Mouse (Mus musculus) lung, adult 2 months (tissue): ENCODE data around the gene Hipk1. TPM values are rescaled to one million over a fixed set of nuclear protein-coding genes. Genes with fewer than 3 reads are reported as not detected.

Experiments used
- DNase-seq: peaks from one replicate; pipeline ENCODE4 v3.0.0; 2022
- H3K4me1 ChIP-seq: fragments of 200-500 bp; 2 replicates; pipeline ENCODE4 v1.6.1; 2011; ENCODE audit warnings: low read length; ENCODE audit not compliant: control insufficient read depth, insufficient read depth
- H3K4me3 ChIP-seq: fragments of 200-500 bp; replicated peaks from 2 replicates; pipeline ENCODE3; 2011; ENCODE audit warnings: low read depth, mild to moderate bottlenecking, control low read depth, low read length; ENCODE audit errors: extremely low read depth
- CTCF ChIP-seq: fragments of 200-500 bp; IDR thresholded peaks from 2 replicates; pipeline ENCODE4 v1.5.1; 2011; ENCODE audit warnings: mild to moderate bottlenecking, low read length, control low read depth; ENCODE audit not compliant: insufficient read depth
- POLR2A ChIP-seq: fragments of 200-500 bp; IDR thresholded peaks from 2 replicates; pipeline ENCODE4 v1.6.1; 2011; ENCODE audit warnings: low read depth, mild to moderate bottlenecking, control low read depth, low read length, borderline replicate concordance; ENCODE audit errors: extremely low read depth
- WGBS: fragments of 180-500 bp; shearing (Covaris S2); methylation state at CpG from one replicate; pipeline ENCODE4 v1.1.7; 2018; 5-methylcytosine and 5-hydroxymethylcytosine counted together
- polyA plus RNA-seq: library from polyadenylated mRNA; depleted of rRNA; stranded (reverse); fragments of >200 nt; gene quantifications from 2 replicates; pipeline ENCODE4 v1.2.3, GENCODE M21; 2012

Hipk1 gene
- polyA plus RNA-seq, 1 experiment = 143 TPM

DNA sequence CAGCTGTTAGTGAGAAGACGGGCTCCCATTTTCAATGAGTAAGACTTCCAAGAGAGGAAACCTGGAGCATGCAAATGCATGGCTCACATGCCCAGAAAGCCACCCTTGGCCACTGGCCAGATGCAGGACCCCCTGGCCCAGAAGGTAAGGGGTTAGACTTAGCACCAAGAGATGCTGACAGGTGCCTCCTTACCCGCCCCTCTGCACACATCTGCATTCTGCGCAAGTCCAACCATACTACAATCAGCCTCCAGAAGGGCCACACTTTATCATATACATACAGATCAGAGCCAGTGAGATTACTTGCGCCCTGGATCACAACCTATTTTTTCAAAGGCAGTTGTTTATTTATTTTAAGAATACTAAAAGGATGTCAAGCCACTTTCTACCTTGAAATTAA is 72.6 kb downstream of the Hipk1 start:
- no peak for TF ChIP-seq POLR2A
- TF ChIP-seq CTCF = no peak
- WGBS = 77% methylated on average over 4 of the region's 4 CpGs
- no peak for DNase-seq
- Histone ChIP-seq H3K4me3 (no peak overlapping the region), H3K4me1 (no peaks in the 10 kb centered on the region)

DNA sequence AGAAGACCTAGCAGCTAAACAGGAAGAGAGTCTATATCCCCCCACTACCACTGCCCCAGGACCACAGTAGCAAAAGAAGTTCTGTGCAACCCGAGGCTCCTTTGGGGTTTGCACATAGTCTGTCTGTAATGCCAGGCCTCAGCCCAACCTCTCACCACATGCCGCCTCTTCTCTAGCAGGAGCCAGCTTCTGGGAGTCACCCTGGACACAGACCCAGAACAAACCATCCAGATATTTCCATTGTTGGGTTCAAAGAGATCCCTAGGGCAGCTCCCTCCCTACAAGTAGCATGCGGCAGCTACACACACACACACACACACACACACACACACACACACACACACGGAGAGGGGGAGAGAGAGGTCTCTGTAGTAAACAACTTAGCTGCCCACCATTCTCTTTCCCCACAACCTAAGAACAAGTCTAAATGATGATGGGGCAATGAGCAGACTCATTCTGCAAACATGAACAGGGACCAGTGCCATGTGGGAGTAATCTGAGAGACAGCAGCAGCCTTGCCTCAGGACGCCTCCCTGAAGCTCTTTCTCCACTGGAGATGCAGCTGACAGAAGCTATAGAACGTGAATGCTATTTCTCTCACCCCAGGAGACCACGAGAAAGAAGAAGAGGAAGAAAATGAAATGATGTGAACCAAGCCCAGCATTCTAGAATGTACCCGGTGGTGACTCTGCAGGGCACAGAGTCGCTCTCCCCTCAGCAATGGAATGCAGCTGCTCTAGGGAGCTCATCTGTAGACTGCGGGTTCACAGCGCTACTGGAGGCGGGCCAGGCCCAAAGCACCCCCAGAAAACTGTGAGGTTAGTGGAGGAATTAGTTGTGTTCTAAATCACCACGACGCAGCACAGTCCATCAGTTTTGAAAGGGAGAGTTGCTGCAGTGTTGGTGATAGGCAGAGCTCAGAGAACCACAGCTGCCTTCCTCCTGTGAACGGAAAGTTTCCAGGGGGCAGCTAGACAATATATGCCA is 74.3 kb downstream of the Hipk1 start:
- TF ChIP-seq POLR2A (no peak), CTCF (no peak)
- no peak overlapping the region for H3K4me3 ChIP-seq
- no peak for DNase-seq
- 52% methylated on average over 15 of the region's 15 CpGs for WGBS
- H3K4me1 ChIP-seq = no peaks in the 10 kb centered on the region

DNA sequence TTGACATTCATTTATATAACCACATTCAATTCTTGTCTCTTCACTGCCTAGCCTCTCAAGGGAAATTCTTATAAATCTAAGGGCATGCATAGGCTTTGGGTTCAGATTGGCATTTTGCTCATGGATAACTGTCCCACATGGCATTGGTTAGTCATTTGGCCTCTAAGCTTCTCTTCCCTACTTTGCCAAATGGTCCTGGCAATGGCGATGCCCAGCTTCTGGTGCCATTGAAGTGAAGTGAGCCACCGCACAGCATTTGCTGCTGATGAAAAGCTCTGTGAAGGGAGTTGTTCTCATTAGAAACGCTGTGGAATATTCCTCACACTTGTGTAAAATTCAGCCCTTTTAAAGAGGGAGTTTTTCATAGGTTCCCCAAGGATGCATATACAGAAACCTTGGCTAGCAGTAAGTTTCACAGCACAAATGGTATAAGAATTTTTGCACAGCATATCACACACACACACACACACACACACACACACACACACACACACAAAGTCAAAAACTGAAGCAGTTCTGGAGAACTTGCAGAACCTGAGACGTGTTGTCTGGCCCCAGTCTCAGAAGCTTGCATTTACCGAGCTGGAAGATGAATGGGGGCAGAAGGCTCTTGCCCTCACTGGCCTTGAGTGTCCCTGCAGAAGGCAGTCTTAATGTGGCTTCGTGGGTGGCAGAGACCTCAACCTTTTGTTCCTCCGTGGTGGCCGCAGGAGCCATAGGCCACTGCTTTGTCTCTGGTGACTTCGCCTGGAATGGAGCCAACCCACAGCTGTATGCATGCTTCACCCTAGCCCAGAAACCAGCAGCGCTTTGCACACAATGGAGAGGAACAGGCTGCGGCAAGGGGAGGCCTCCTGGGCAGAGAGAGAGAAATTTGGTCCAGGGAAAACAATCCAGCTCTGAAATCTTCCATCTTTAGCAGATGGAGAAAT is 75.3 kb downstream of the Hipk1 start:
- TF ChIP-seq CTCF (no peak), POLR2A (no peak)
- 43% methylated on average over 11 of the region's 11 CpGs for WGBS
- no peak for DNase-seq
- H3K4me3 ChIP-seq = no peak overlapping the region
- H3K4me1 ChIP-seq = no peaks in the 10 kb centered on the region

DNA sequence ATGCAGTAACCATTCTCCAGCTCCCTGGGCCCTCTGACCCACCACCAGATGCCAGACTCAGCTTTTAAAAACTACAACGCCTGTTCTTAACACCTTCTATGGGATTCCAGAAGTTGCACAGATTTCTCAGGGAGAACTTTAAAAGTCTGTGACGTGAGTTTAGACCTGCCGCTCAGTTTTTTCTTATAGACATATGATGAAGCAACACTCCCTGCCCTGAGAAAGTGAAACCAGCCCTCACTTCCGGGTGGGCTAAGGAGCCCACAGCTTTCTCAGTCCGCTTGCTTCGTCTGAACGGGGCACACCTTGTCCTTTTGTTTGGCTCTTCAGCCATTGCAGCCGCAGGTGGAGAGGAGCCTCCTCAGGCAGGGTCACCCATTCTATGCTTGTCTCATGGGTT is 76.4 kb downstream of the Hipk1 start:
- TF ChIP-seq POLR2A = no peak
- no peak for TF ChIP-seq CTCF
- Histone ChIP-seq H3K4me1 (no peaks in the 10 kb centered on the region), H3K4me3 (no peak overlapping the region)
- no peak for DNase-seq
- 72% methylated on average over 8 of the region's 8 CpGs for WGBS

DNA sequence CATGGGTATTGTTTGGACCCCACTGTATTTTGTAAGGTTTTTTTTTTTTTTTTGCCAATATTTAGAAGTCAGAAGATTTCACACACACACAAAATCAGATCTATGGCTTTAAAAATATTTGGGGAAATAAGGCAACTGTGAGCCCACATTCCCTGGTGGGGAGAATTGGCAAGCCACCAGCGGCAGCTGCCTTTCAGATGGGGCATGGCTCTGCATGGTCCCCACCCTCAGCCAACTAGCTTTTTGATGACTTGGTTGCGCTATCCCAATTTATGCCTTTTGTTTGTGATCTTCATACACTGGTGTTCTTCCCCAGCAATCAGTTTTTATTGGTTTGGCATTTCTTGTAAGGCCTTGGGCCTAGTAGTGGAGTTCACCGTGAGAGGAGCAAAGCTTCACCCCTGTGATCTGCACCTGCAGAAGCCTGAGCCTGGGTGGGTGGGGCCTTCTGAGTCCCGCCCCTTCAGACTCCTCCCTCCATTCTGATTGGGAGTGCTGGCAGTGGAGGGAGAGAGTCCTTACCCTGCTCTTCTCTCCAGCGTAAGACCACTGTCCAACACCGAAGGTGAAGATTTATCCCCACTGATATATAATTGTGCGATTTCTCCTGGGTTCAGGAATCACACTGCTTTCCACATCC is 77.0 kb downstream of the Hipk1 start:
- 70% methylated on average over 7 of the region's 7 CpGs for WGBS
- TF ChIP-seq POLR2A (no peak), CTCF (no peak)
- DNase-seq = no peak
- Histone ChIP-seq H3K4me3 (no peak overlapping the region), H3K4me1 (no peaks in the 10 kb centered on the region)

DNA sequence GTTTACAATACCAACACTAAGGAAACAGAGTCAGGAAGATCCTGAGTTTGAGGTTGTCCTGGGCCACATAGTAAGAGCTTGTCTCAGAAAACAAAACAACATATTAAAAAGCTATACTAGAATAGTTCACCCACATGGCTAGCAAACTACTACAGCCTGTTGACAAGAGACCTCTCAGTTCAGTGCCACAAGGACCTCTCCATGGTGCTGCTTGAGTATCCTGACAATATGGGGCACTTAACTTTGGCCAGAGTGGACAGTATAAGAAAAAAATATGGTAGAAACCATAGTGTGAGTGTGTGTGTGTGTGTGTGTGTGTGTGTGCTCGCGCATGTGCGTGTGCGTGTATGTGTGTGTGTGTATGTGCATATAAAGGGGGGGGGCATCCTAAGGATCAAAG is 79.2 kb downstream of the Hipk1 start:
- Histone ChIP-seq H3K4me1 (no peaks in the 10 kb centered on the region), H3K4me3 (no peak overlapping the region)
- WGBS = 92% methylated on average over 4 of the region's 4 CpGs
- DNase-seq = no peak
- TF ChIP-seq CTCF (no peak), POLR2A (no peak)

DNA sequence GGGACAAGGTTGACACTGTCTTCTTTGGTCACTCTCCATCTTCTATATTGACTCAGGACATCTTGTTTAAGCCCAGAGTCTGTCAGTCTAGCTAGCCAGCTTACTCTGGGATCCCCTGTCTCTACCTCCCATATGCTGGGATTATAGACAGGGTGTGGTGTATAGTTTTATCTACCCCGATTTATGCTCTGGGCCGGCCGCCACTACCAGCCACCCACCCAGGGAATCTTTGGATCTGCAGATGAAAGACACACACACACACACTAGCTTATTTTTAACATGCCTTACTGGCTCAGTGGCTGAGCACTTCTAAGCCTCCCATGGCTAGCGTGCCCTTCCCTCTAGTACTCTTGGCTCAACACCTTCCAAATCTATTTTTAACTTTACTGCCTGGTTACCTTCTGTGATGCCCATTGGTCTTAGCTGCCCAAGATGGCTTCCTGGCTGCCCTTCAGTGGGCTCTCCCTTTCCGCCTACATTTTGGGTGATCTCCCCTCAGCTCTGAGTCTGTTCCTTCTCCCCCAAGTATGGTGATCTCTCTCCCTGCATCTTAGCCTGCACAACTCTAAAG is 81.8 kb downstream of the Hipk1 start:
- no peaks in the 10 kb centered on the region for H3K4me1 ChIP-seq

DNA sequence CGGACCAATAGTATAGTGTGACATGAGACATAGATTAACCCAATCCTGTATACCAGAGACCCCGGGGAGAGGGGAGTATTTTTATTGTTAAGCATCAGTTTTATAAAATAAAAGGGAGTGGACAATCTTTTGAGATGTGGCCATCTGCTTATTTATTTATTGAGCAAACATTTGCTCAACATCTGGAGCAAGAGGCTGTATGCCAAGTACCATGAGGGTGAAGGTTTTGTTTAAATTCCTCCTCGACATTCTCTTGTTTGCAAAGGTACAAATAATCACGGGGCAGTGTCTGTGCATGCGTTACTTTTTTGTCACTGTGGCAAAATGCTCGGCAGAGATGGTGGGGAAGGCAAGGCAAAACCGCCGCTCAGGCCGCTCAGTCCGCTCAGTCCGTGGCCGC is 85.9 kb downstream of the Hipk1 start:
- TF ChIP-seq CTCF = no peak
- TF ChIP-seq POLR2A = no peak
- DNase-seq = no peak
- Histone ChIP-seq H3K4me3 (no peak overlapping the region), H3K4me1 (no peaks in the 10 kb centered on the region)
- 69% methylated on average over 12 of the region's 12 CpGs for WGBS

More for the DNA sequence above, 81.8 kb downstream of the Hipk1 start:
- no peak for DNase-seq
- 78% methylated on average over 5 of the region's 5 CpGs for WGBS
- TF ChIP-seq CTCF (no peak), POLR2A (no peak)
- no peak overlapping the region for H3K4me3 ChIP-seq

DNA sequence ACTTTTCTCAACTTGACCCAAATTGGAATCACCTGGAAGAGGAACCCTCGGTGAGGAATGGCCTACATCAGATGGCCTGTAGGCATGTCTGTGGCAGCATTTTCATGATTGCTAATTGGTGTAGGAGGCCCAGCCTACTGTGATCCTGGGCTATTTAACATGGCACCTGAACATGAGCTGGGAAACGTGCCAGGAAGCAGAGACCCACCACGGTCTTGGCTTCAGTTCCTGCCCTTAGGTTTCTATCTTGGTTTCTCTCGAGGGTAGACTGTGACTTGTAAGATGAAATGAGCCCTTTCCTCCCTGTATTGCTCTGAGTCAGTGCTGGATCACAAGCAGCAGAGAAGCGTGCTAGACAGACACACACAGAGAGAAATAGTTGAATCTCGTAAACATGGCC is 86.7 kb downstream of the Hipk1 start:
- Histone ChIP-seq H3K4me3 (no peak overlapping the region), H3K4me1 (no peaks in the 10 kb centered on the region)
- DNase-seq = no peak
- no peak for TF ChIP-seq CTCF
- 63% methylated on average over 6 of the region's 6 CpGs for WGBS
